Mouse (Mus musculus) embryo, embryonic 11 days (tissue): Measurements from ENCODE around the gene 1810009J06Rik.
"Not testable (repeated sequence)": the region's sequence is repeated elsewhere in the genome, so short reads cannot be mapped to it uniquely, and the experiment has no call there.

ENCODE experiments used
- DNase-seq: peaks from one replicate; pipeline ENCODE4 v3.0.0-alpha.2; 2015

1810009J06Rik gene

GRCm38 (mm10) chr6:40964454-40964853 is at the start of gene 1810009J06Rik:
TSS of gene 1810009J06Rik (plus strand) at chr6:40964754.
- DNase-seq: not testable (repeated sequence)

GRCm38 (mm10) chr6:40919954-40920353 is 44.6 kb upstream of the 1810009J06Rik start:
- DNase-seq: no peak

GRCm38 (mm10) chr6:40940457-40940856 is 24.1 kb upstream of the 1810009J06Rik start, which contains the start of gene 1700074P13Rik:
TSS of gene 1700074P13Rik (minus strand) at chr6:40940557.
- no peak for DNase-seq

GRCm38 (mm10) chr6:40951770-40952169 is 12.8 kb upstream of the 1810009J06Rik start, which contains the start of gene Gm4744:
TSS of gene Gm4744 (minus strand) at chr6:40951870.
- no peak for DNase-seq

GRCm38 (mm10) chr6:40953716-40954115 is 10.8 kb upstream of the 1810009J06Rik start:
- no peak for DNase-seq

- DNase-seq: not testable (repeated sequence)
Observed at GRCm38 (mm10) chr6:40999379-40999778, 34.8 kb downstream of the 1810009J06Rik start, which contains the start of gene Gm2663. TSS of gene Gm2663 (minus strand) at chr6:40999479.

GRCm38 (mm10) chr6:41015065-41015464 is 50.5 kb downstream of the 1810009J06Rik start:
- peak; percentile 14 for DNase-seq
